Mouse (Mus musculus) lung, embryonic 16.5 days (tissue): ENCODE measurements around the gene Acp5. TPM values are rescaled to one million over a fixed set of nuclear protein-coding genes. Genes with fewer than 3 reads are reported as not detected.

Experiments used
- ATAC-seq: fragments of 200-750 bp; cut with Nextera tagmentation; 2 replicates; pipeline ENCODE4 v1.8.0; 2017; ENCODE audit warnings: low read depth, mild to moderate bottlenecking, moderate library complexity
- H3K27ac ChIP-seq: fragments of 300-500 bp; sonication (generic); 2 replicates; pipeline ENCODE4 v1.5.1; 2014; ENCODE audit warnings: mild to moderate bottlenecking, control low read depth, low read length
- H3K27me3 ChIP-seq: fragments of 300-500 bp; sonication (generic); 2 replicates; pipeline ENCODE4 v1.6.1; 2014; ENCODE audit warnings: low read depth, low read length, mixed read lengths; ENCODE audit not compliant: control insufficient read depth, insufficient read depth
- H3K36me3 ChIP-seq: fragments of 300-500 bp; sonication (generic); 2 replicates; pipeline ENCODE4 v1.6.1; 2014; ENCODE audit warnings: low read length; ENCODE audit not compliant: control insufficient read depth, insufficient read depth
- H3K4me1 ChIP-seq: fragments of 300-500 bp; sonication (generic); replicated peaks from 2 replicates; pipeline ENCODE4 v1.6.1; 2014; ENCODE audit warnings: low read length, mixed read lengths; ENCODE audit not compliant: control insufficient read depth, insufficient read depth
- H3K4me2 ChIP-seq: fragments of 300-500 bp; sonication (generic); 2 replicates; pipeline ENCODE4 v1.6.1; 2014; ENCODE audit warnings: low read depth, low read length, control low read depth
- H3K4me3 ChIP-seq: fragments of 300-500 bp; sonication (generic); 2 replicates; pipeline ENCODE4 v1.5.1; 2014; ENCODE audit warnings: mild to moderate bottlenecking, low read length, control low read depth
- H3K9ac ChIP-seq: fragments of 300-500 bp; sonication (generic); 2 replicates; pipeline ENCODE4 v1.6.1; 2014; ENCODE audit warnings: low read length, control low read depth
- H3K9me3 ChIP-seq: fragments of 300-500 bp; sonication (generic); 2 replicates; pipeline ENCODE4 v1.6.1; 2016; ENCODE audit warnings: low read length; ENCODE audit not compliant: control insufficient read depth
- WGBS: fragments of 180-500 bp; shearing (Covaris S2); extraction: QIAGEN DNeasy Blood & Tissue Kit; methylation state at CpG from one replicate; pipeline ENCODE4 v1.1.7; 2014; 5-methylcytosine and 5-hydroxymethylcytosine counted together
- microRNA-seq: library from miRNA; unstranded; fragments of <30 nt; microRNA quantifications from one replicate; pipeline ENCODE4, GENCODE M21; 2016
- polyA plus RNA-seq: library from polyadenylated mRNA; unstranded; fragments of >200 nt; fragmentation: Nextera tagmentation; extraction: Ambion mirVana; gene quantifications from 2 replicates; pipeline ENCODE4 v1.2.1, GENCODE M21; 2015

The Acp5 gene
- polyA plus RNA-seq, 1 experiment from 2014 or later, result 10.2 TPM

DNA sequence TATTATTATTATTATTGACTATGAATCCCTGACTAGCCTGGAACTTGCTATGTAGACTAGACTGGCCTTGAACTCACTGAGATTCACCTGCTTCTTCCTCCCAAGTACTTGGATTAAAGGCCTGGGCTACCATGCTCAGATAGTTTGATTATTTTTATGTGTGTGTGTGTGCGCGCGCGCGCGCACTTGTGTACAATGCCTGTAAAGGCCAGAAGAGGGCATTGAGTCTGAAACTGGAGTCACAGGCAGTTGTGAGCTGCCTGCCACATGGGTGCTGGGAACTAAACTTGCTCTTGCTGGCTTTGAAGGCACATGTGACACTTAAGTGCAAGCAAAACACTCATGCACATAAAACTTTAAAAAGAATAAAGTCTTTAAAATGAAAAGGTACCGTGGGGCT is 46.2 kb downstream of the Acp5 start:
- Histone ChIP-seq H3K27ac (no peak overlapping the region), H3K4me1 (0 out of 2 replicates have a peak, but pooled peaks cover 4% of the 10 kb centered on the region), H3K9ac (no peak overlapping the region), H3K27me3 (no peaks in the 10 kb centered on the region), H3K4me3 (no peak overlapping the region), H3K9me3 (no peaks in the 10 kb centered on the region), H3K36me3 (no peaks in the 10 kb centered on the region), H3K4me2 (no peak overlapping the region)
- 95% methylated on average over 7 of the region's 7 CpGs for WGBS
- no peak for ATAC-seq

DNA sequence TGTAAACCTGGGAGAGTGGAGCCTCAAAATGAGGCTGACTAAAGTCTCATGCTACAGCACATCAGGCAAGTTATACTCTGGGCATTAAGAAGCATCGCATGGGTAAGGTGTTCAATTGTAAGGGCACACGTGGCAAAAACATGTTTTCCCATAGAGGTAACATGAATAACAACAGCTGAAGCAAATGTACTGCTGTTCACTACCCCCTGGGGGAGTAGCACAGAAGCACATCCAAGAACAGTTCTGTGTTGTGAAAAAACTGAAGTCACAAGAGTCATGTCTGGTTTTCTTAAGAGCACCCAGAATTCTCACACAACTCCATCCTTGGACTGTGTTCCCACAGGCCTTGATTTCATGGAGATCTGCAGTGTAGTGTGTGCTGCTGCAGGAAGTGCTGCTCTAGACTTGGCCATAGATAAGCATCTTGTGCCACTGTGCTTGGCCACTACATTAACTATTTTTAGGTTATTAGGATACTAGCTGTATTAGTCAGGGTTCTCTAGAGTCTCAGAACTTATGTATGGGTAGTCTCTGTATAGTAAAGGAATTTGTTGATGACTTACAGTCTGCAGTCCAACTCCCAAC is 48.4 kb downstream of the Acp5 start:
- Histone ChIP-seq H3K9me3 (no peaks in the 10 kb centered on the region), H3K27me3 (no peaks in the 10 kb centered on the region), H3K4me2 (no peak overlapping the region), H3K4me3 (no peak overlapping the region), H3K36me3 (no peaks in the 10 kb centered on the region), H3K27ac (no peak overlapping the region), H3K4me1 (0 out of 2 replicates have a peak, but pooled peaks cover 4% of the 10 kb centered on the region), H3K9ac (no peak overlapping the region)
- no peak for ATAC-seq
- 81% methylated on average over 2 of the region's 2 CpGs for WGBS

DNA sequence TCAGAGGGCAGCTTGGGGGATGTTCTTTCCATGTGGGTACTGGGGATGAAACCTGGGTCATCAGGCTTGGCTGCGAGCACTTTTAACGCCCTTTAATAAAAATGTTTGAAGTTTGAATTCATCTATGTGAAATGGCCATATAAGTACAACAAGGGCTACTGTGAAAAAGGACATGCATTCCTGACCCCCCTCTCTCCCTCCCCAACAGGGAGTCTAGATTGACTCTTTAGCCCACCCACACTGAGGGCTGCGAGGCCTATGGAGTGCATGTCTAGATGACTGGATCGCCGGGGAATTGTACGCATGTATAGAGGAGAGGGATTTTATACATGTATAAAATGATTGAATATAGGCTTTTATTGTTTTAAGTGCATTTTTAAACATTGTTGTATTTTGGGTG is 49.5 kb downstream of the Acp5 start:
- H3K27me3 ChIP-seq, result no peaks in the 10 kb centered on the region
- peak overlapping the region; percentile 75 for H3K27ac ChIP-seq
- H3K4me2 ChIP-seq, result peak overlapping the region; percentile 67
- peak overlapping the region; percentile 90 for H3K4me3 ChIP-seq
- ATAC-seq, result no peak
- H3K9ac ChIP-seq, result peak overlapping the region; percentile 76
- 0 out of 2 replicates have a peak, but pooled peaks cover 4% of the 10 kb centered on the region for H3K4me1 ChIP-seq
- H3K9me3 ChIP-seq, result no peaks in the 10 kb centered on the region
- no peaks in the 10 kb centered on the region for H3K36me3 ChIP-seq
- WGBS, result 29% methylated on average over 6 of the region's 6 CpGs

DNA sequence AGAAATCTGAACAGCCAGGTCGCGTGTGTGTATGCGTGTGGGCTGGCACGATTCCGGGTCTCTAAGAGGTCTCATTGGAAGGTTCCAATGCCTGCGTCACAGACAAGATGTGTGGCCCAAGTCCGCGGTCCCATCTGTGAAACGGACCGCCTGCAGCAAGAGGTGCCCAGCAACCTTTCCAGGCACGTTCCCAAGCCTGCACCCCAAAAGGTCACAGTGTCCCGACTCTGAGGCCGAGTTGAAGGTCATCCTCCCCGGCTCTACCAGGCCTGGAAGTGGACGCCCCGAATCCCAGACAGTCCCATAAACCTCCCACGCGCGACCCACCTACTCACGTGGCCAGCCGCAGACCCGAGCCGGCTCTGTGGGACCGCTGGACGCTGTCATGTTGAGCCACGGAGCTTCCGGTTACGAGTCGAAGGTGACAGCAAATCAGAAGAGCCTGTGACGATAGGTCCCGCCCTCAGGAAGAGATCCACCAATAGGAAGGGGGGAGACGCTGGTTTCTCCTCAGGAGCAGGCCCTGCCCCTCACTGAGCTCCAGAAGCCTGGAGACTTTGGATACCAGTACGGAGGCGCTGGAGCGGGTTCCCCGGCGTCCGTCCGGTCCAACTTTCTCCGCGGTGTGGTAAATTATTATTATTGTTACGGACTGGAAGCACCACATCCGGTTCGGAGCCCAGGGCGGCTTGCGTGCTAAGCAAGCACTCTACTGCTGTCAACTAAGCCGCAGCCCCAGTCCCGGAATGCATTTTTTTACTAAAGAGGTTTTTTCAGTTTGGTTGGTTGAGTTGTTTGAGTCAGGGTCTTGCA is 50.3 kb downstream of the Acp5 start, which contains the start of gene Ecsit:
Gene Ecsit, minus strand, starts transcription at position 417 of the 813 bp plus-strand sequence.
- peak within 1 kb of the TSS; percentile 90 for H3K4me3 ChIP-seq
- peak within 1 kb of the TSS; percentile 75 for H3K27ac ChIP-seq
- peak within 1 kb of the TSS; percentile 76 for H3K9ac ChIP-seq
- H3K4me1 ChIP-seq, result 0 out of 2 replicates have a peak, but pooled peaks cover 4% of the 10 kb centered on the region
- H3K36me3 ChIP-seq, result no peaks in the 10 kb centered on the region
- H3K9me3 ChIP-seq, result no peaks in the 10 kb centered on the region
- peak; percentile 99 for ATAC-seq
- peak within 1 kb of the TSS; percentile 82 for H3K4me2 ChIP-seq
- WGBS, result under 1% methylated on average over 48 of the region's 48 CpGs
- no peaks in the 10 kb centered on the region for H3K27me3 ChIP-seq

DNA sequence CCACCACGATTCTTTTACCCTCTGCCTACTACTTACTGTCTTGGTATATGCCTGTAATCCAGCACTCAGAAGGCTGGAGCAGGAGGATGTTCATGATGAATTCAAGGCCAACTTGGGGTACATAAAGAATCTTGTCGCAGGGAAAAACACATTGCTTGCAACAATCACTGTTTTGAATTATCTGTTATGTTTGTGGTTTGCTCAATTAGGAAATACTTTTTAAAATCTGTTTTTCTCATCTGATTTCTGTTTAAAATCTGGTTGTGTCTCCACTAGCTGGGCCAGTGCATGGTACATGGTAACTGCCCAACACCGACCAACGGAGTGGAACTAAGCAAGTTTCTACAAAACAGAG is 50.9 kb downstream of the Acp5 start:
- H3K36me3 ChIP-seq, result no peaks in the 10 kb centered on the region
- peak overlapping the region; percentile 82 for H3K4me2 ChIP-seq
- H3K9ac ChIP-seq, result peak overlapping the region; percentile 76
- H3K9me3 ChIP-seq, result no peaks in the 10 kb centered on the region
- no peak for ATAC-seq
- WGBS, result 27% methylated on average over 4 of the region's 4 CpGs
- H3K4me3 ChIP-seq, result peak overlapping the region; percentile 90
- peak overlapping the region; percentile 75; the same call in 1 of the 2 replicates for H3K27ac ChIP-seq
- 0 out of 2 replicates have a peak, but pooled peaks cover 4% of the 10 kb centered on the region for H3K4me1 ChIP-seq
- H3K27me3 ChIP-seq, result no peaks in the 10 kb centered on the region

Small RNA genes lying within 50 kb of the gene (microRNA-seq; reads per million reads assigned to microRNA genes)
- gene Mir7084, result not detected

Other genes starting within 250 kb of the Acp5 start
- gene Rab3d, start 217.5 kb downstream of the Acp5 start, polyA plus RNA-seq, result 20.9 and 23.5 TPM in 2 replicates
- gene Ccdc159, start 208.2 kb downstream of the Acp5 start, polyA plus RNA-seq, result 5.9 and 6.4 TPM in 2 replicates
- 58.8 and 65.3 TPM in 2 replicates for gene Tmem205, start 208.2 kb downstream of the Acp5 start, polyA plus RNA-seq
- 7.7 and 8.2 TPM in 2 replicates for gene Plppr2, start 198.7 kb downstream of the Acp5 start, polyA plus RNA-seq
- 5.4 and 6.2 TPM in 2 replicates for gene Swsap1, start 180.0 kb downstream of the Acp5 start, polyA plus RNA-seq
- 7.5 and 10.3 TPM in 2 replicates for gene Epor, start 172.2 kb downstream of the Acp5 start, polyA plus RNA-seq
- 8.8 and 9.1 TPM in 2 replicates for gene Rgl3, start 146.3 kb downstream of the Acp5 start, polyA plus RNA-seq
- gene Ccdc151, start 133.1 kb downstream of the Acp5 start, polyA plus RNA-seq, result 6.6 and 8.1 TPM in 2 replicates
- 121 TPM in 2 replicates for gene Prkcsh, start 132.9 kb downstream of the Acp5 start, polyA plus RNA-seq
- 0.18 and 0.35 TPM in 2 replicates for gene Elavl3, start 83.7 kb downstream of the Acp5 start, polyA plus RNA-seq
- gene Gm49318, start 64.5 kb downstream of the Acp5 start, polyA plus RNA-seq, result not detected in 2 replicates
- gene Zfp653, start 64.3 kb downstream of the Acp5 start, polyA plus RNA-seq, result 12.8 and 15.0 TPM in 2 replicates
- 28.9 and 31.9 TPM in 2 replicates for gene Ecsit, start 50.3 kb downstream of the Acp5 start, polyA plus RNA-seq
- 44.6 and 49.5 TPM in 2 replicates for gene Cnn1, start 36.5 kb downstream of the Acp5 start, polyA plus RNA-seq
- gene Elof1, start 18.5 kb downstream of the Acp5 start, polyA plus RNA-seq, result 197 and 231 TPM in 2 replicates
- gene Pigyl, start 21.1 kb upstream of the Acp5 start, polyA plus RNA-seq, result 84.6 and 85.1 TPM in 2 replicates
- gene Zfp872, start 52.4 kb upstream of the Acp5 start, polyA plus RNA-seq, result 1.4 and 1.6 TPM in 2 replicates
- gene Zfp809, start 90.0 kb upstream of the Acp5 start, polyA plus RNA-seq, result 23.9 and 26.5 TPM in 2 replicates
- gene Zfp599, start 124.2 kb upstream of the Acp5 start, polyA plus RNA-seq, result 4.3 and 5.3 TPM in 2 replicates
- gene Zfp810, start 171.9 kb upstream of the Acp5 start, polyA plus RNA-seq, result 20.0 and 21.3 TPM in 2 replicates